Mouse (Mus musculus): ENCODE data around the gene Syf2. TPM values are rescaled to one million over a fixed set of nuclear protein-coding genes. Genes with fewer than 3 reads are reported as not detected.
A peak's percentile ranks its signal among the peaks of the same experiment; 100 is the strongest.

Syf2 gene
- polyA plus RNA-seq, 1 experiment: 9.2 TPM

- no peak overlapping the region; the same call in 1 of the 2 replicates for H3K4me3 ChIP-seq (ENCODE audit: low read depth, low read length)
- WGBS: 19% methylated on average over 9 of the region's 9 CpGs
- TF ChIP-seq CTCF (IDR thresholded peaks at IDR 0.05; ENCODE audit: extremely low read depth, insufficient read length, insufficient replicate concordance, low read depth, low read length) (no peak), POLR2A (IDR thresholded peaks at IDR 0.05; ENCODE audit: low read depth, low read length) (no peak)
- H3K27ac ChIP-seq (ENCODE audit: insufficient read depth, low read depth, low read length): peak overlapping the region; percentile 79
- peaks cover 52% of the 10 kb centered on the region for H3K36me3 ChIP-seq (ENCODE audit: control insufficient read depth, insufficient read depth, low read length)
- 0 out of 2 replicates have a peak, but pooled peaks cover 2% of the 10 kb centered on the region for H3K4me1 ChIP-seq (ENCODE audit: control insufficient read depth, insufficient read depth, insufficient read length, low read length)
- no peaks in the 10 kb centered on the region for H3K27me3 ChIP-seq (ENCODE audit: control insufficient read depth, insufficient read depth, low read length)
These were observed 508 bp upstream of the Syf2 start for GRCm38 (mm10) chr4:134930190-134930589.

DNA sequence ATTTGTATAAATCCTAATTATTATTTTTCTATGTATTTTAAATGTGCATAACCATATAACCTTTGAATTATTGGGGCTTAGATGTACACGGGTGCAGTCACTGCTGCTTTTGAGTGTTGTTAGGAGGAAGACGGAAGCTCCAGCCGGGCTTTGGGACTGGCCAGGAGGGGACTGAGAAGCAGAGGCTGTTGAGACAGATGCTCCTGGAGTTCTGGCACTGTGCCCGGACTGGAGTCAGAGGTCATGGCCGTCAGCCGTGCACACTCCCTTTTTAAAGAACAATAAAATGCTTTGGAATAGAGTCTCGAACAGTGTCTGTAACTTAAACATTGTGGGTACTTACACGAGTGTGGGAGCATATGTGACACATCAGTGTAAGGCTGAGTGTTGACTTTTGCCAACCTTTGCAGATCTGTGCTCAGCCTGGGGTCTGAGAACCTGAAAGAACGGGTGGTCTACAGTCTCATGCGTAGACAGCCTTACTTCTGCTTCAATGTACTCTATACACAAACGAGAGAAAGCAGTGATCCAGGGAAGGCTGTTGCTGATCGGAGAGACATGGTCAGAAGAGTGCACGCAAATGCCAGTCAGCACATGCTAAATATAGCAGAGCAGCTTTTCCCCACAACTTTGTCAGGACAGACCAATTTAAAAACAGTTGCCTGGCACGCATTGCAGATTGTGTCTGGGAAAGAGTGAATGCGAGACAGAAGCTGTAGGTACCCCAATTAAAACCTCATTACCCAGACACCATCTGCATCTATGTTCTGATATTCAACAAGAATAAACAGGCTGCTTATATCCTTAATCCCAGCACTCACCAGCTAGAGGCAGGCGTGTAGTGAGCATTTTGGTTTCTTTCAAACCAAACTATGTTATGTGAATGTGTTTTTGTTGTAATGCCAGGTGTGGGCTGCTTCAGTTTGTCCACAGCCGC, 6.8 kb downstream of the Syf2 start:
- no peak overlapping the region for H3K4me3 ChIP-seq (ENCODE audit: low read depth, low read length)
- no peaks in the 10 kb centered on the region for H3K27me3 ChIP-seq (ENCODE audit: control insufficient read depth, insufficient read depth, low read length)
- H3K4me1 ChIP-seq (ENCODE audit: control insufficient read depth, insufficient read depth, insufficient read length, low read length): 0 out of 2 replicates have a peak, but pooled peaks cover 2% of the 10 kb centered on the region
- no peak overlapping the region for H3K27ac ChIP-seq (ENCODE audit: insufficient read depth, low read depth, low read length)
- H3K36me3 ChIP-seq (ENCODE audit: control insufficient read depth, insufficient read depth, low read length): peaks cover 38% of the 10 kb centered on the region
- TF ChIP-seq CTCF (IDR thresholded peaks at IDR 0.05; ENCODE audit: extremely low read depth, insufficient read length, insufficient replicate concordance, low read depth, low read length) (no peak), POLR2A (IDR thresholded peaks at IDR 0.05; ENCODE audit: low read depth, low read length) (no peak)
- 48% methylated on average over 17 of the region's 17 CpGs for WGBS

GRCm38 (mm10) chr4:134939900-134940299, 9.2 kb downstream of the Syf2 start:
- H3K27ac ChIP-seq (ENCODE audit: insufficient read depth, low read depth, low read length): no peak overlapping the region
- no peaks in the 10 kb centered on the region for H3K27me3 ChIP-seq (ENCODE audit: control insufficient read depth, insufficient read depth, low read length)
- H3K4me1 ChIP-seq (ENCODE audit: control insufficient read depth, insufficient read depth, insufficient read length, low read length): 0 out of 2 replicates have a peak, but pooled peaks cover 2% of the 10 kb centered on the region
- no peak overlapping the region for H3K4me3 ChIP-seq (ENCODE audit: low read depth, low read length)
- TF ChIP-seq POLR2A (IDR thresholded peaks at IDR 0.05; ENCODE audit: low read depth, low read length): no peak
- TF ChIP-seq CTCF (IDR thresholded peaks at IDR 0.05; ENCODE audit: extremely low read depth, insufficient read length, insufficient replicate concordance, low read depth, low read length): no peak
- 47% methylated on average over 9 of the region's 9 CpGs for WGBS
- peaks cover 21% of the 10 kb centered on the region for H3K36me3 ChIP-seq (ENCODE audit: control insufficient read depth, insufficient read depth, low read length)

DNA sequence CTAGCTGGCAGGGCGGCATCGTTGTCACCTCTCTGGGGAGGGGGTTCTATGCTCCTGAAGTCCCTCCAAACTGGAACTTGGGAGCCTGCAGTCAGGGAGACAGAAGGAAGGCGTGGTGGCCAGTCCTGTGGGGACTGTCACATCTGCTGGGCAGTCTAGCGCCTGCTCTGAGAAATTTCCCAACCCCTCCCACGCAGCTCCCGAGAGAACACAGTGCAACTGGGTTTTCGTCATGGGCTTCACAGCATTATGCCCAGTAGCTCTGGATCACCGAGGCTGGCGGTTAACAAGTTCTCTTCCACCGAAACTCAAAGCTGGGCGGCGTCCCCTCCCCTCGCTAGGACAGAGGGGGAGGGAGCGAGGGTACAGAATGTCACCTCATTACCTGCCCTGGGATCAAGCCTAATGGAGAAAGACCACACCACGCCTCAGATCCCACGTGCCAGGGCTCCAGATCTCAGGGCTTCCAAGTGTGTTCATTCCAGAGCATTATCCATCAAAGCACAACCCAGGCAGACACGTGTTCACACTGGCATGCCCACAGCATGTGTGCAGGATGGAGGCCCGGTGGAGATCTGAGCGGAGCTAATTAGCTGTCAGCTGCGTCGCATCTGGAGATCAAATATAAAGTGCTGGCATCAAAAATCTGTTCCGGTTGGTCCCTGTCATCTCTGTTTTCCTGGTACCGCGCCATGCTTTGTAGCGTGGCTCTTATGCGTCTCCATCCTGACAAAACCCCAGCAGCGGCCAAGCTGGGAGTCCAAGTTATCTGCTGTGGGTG, 13.2 kb downstream of the Syf2 start:
- Histone ChIP-seq H3K4me3 (ENCODE audit: low read depth, low read length) (no peak overlapping the region), H3K27me3 (ENCODE audit: control insufficient read depth, insufficient read depth, low read length) (no peaks in the 10 kb centered on the region), H3K4me1 (ENCODE audit: control insufficient read depth, insufficient read depth, insufficient read length, low read length) (no peaks in the 10 kb centered on the region), H3K36me3 (ENCODE audit: control insufficient read depth, insufficient read depth, low read length) (no peaks in the 10 kb centered on the region), H3K27ac (ENCODE audit: insufficient read depth, low read depth, low read length) (no peak overlapping the region)
- WGBS: 44% methylated on average over 27 of the region's 27 CpGs
- no peak for TF ChIP-seq CTCF (IDR thresholded peaks at IDR 0.05; ENCODE audit: extremely low read depth, insufficient read length, insufficient replicate concordance, low read depth, low read length)
- no peak for TF ChIP-seq POLR2A (IDR thresholded peaks at IDR 0.05; ENCODE audit: low read depth, low read length)

- WGBS: 5% methylated on average over 17 of the region's 17 CpGs
- Histone ChIP-seq H3K27me3 (ENCODE audit: control insufficient read depth, insufficient read depth, low read length) (no peaks in the 10 kb centered on the region), H3K4me3 (ENCODE audit: low read depth, low read length) (peak overlapping the region; percentile 43), H3K4me1 (ENCODE audit: control insufficient read depth, insufficient read depth, insufficient read length, low read length) (peaks cover 4% of the 10 kb centered on the region; the same call in 1 of the 2 replicates), H3K36me3 (ENCODE audit: control insufficient read depth, insufficient read depth, low read length) (no peaks in the 10 kb centered on the region), H3K27ac (ENCODE audit: insufficient read depth, low read depth, low read length) (no peak overlapping the region)
- TF ChIP-seq POLR2A (IDR thresholded peaks at IDR 0.05; ENCODE audit: low read depth, low read length) (no peak), CTCF (IDR thresholded peaks at IDR 0.05; ENCODE audit: extremely low read depth, insufficient read length, insufficient replicate concordance, low read depth, low read length) (peak; percentile 87; the same call in 1 of the 2 replicates)
These were observed 15.5 kb downstream of the Syf2 start for GRCm38 (mm10) chr4:134946024-134946744.

- no peak for TF ChIP-seq POLR2A (IDR thresholded peaks at IDR 0.05; ENCODE audit: low read depth, low read length)
- Histone ChIP-seq H3K4me3 (ENCODE audit: low read depth, low read length) (no peak overlapping the region), H3K36me3 (ENCODE audit: control insufficient read depth, insufficient read depth, low read length) (no peaks in the 10 kb centered on the region), H3K27me3 (ENCODE audit: control insufficient read depth, insufficient read depth, low read length) (no peaks in the 10 kb centered on the region; the same call in 1 of the 2 replicates), H3K4me1 (ENCODE audit: control insufficient read depth, insufficient read depth, insufficient read length, low read length) (peaks cover 4% of the 10 kb centered on the region; the same call in 1 of the 2 replicates), H3K27ac (ENCODE audit: insufficient read depth, low read depth, low read length) (no peak overlapping the region)
- WGBS: 12% methylated on average over 11 of the region's 11 CpGs
These were observed 19.9 kb downstream of the Syf2 start for GRCm38 (mm10) chr4:134950518-134951091.
